Mouse (Mus musculus) embryonic facial prominence, embryonic 11.5 days (tissue): Measurements from ENCODE around the gene Hap1. TPM values are rescaled to one million over a fixed set of nuclear protein-coding genes. Genes with fewer than 3 reads are reported as not detected.
A peak's percentile ranks its signal among the peaks of the same experiment; 100 is the strongest.

Source experiments
- ATAC-seq: fragments of 200-750 bp; cut with Nextera tagmentation; replicated peaks from 2 replicates; pipeline ENCODE4 v1.8.0; 2017; ENCODE audit warnings: low read depth; ENCODE audit not compliant: insufficient number of reproducible peaks, low FRiP score, low TSS enrichment
- DNase-seq: peaks from one replicate; pipeline ENCODE4 v3.0.0-alpha.2; 2015; ENCODE audit warnings: low spot score
- H3K27ac ChIP-seq: fragments of 300-500 bp; sonication (generic); replicated peaks from 2 replicates; pipeline ENCODE4 v1.5.1; 2014; ENCODE audit warnings: mild to moderate bottlenecking, low read depth, low read length, control low read depth
- H3K27me3 ChIP-seq: fragments of 300-500 bp; sonication (generic); 2 replicates; pipeline ENCODE4 v1.6.1; 2014; ENCODE audit warnings: mild to moderate bottlenecking, low read length, moderate library complexity, mixed read lengths; ENCODE audit not compliant: control insufficient read depth, insufficient read depth
- H3K36me3 ChIP-seq: fragments of 300-500 bp; sonication (generic); replicated peaks from 2 replicates; pipeline ENCODE4 v1.6.1; 2014; ENCODE audit warnings: low read depth, mild to moderate bottlenecking, low read length, moderate library complexity, mixed read lengths; ENCODE audit not compliant: control insufficient read depth, insufficient read depth
- H3K4me1 ChIP-seq: fragments of 300-500 bp; sonication (generic); 2 replicates; pipeline ENCODE4 v1.6.1; 2014; ENCODE audit warnings: low read length, mixed read lengths; ENCODE audit not compliant: control insufficient read depth, insufficient read depth
- H3K4me2 ChIP-seq: fragments of 300-500 bp; sonication (generic); 2 replicates; pipeline ENCODE4 v1.6.1; 2014; ENCODE audit warnings: low read depth, mild to moderate bottlenecking, control low read depth, low read length, moderate library complexity
- H3K4me3 ChIP-seq: fragments of 300-500 bp; sonication (generic); 2 replicates; pipeline ENCODE4 v1.5.1; 2014; ENCODE audit warnings: low read depth, low read length, control low read depth
- H3K9ac ChIP-seq: fragments of 300-500 bp; sonication (generic); replicated peaks from 2 replicates; pipeline ENCODE4 v1.6.1; 2014; ENCODE audit warnings: mild to moderate bottlenecking, control low read depth, low read length
- H3K9me3 ChIP-seq: fragments of 300-500 bp; sonication (generic); replicated peaks from 2 replicates; pipeline ENCODE4 v1.6.1; 2016; ENCODE audit warnings: mild to moderate bottlenecking, low read length, inconsistent platforms, mixed read lengths; ENCODE audit not compliant: control insufficient read depth
- WGBS: fragments of 180-500 bp; shearing (Covaris S2); extraction: QIAGEN DNeasy Blood & Tissue Kit; methylation state at CpG from one replicate; pipeline ENCODE4 v1.1.7; 2014; 5-methylcytosine and 5-hydroxymethylcytosine counted together
- polyA plus RNA-seq: library from polyadenylated mRNA; unstranded; fragments of >200 nt; fragmentation: Nextera tagmentation; extraction: Ambion mirVana; gene quantifications from 2 replicates; pipeline ENCODE4 v1.2.1, GENCODE M21; 2014

Hap1 gene
- polyA plus RNA-seq, 1 experiment from 2014 or later, result 5.5 TPM

DNA sequence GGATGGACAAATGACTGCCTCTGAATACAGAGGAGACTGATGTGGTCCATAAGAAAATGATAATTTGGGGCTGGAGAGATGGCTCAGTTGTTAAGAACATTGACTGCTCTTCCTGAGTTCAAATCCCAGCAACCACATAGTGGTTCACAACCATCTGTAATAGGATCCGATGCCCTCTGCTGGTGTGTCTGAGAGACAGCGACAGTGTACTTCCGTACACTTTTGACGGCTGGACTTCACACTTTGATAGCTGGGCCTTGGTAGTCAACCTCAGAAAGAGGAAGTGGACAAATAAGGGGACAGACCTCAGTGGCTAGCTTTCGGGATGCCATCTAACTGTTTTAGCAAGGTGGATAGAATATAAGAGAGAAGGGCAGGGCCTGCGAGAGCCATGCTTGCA lies 4.2 kb upstream of the Hap1 start:
- H3K36me3 ChIP-seq, result no peaks in the 10 kb centered on the region
- no peak for ATAC-seq
- H3K27me3 ChIP-seq, result peaks cover 18% of the 10 kb centered on the region
- H3K27ac ChIP-seq, result no peak overlapping the region
- no peaks in the 10 kb centered on the region for H3K9me3 ChIP-seq
- H3K4me2 ChIP-seq, result no peak overlapping the region
- WGBS, result 78% methylated on average over 6 of the region's 6 CpGs
- no peak overlapping the region for H3K9ac ChIP-seq
- no peaks in the 10 kb centered on the region for H3K4me1 ChIP-seq
- no peak for DNase-seq
- H3K4me3 ChIP-seq, result no peak overlapping the region

- Histone ChIP-seq H3K4me3 (no peak overlapping the region), H3K27me3 (peaks cover 37% of the 10 kb centered on the region), H3K9me3 (no peaks in the 10 kb centered on the region), H3K27ac (no peak overlapping the region), H3K9ac (no peak overlapping the region), H3K36me3 (no peaks in the 10 kb centered on the region), H3K4me1 (no peaks in the 10 kb centered on the region; the same call in 1 of the 2 replicates), H3K4me2 (no peak overlapping the region)
- no peak for DNase-seq
- ATAC-seq, result no peak
- WGBS, result 52% methylated on average over 5 of the region's 5 CpGs
Observed at GRCm38 (mm10) chr11:100357408-100357807, 1.5 kb upstream of the Hap1 start.

GRCm38 (mm10) chr11:100356819-100357211 lies 887 bp upstream of the Hap1 start:
- DNase-seq (no peak), ATAC-seq (no peak)
- 20% methylated on average over 9 of the region's 9 CpGs for WGBS
- Histone ChIP-seq H3K27ac (no peak overlapping the region), H3K4me1 (no peaks in the 10 kb centered on the region; the same call in none of the 2 replicates), H3K4me3 (peak overlapping the region; percentile 44), H3K9ac (no peak overlapping the region; the same call in 1 of the 2 replicates), H3K36me3 (no peaks in the 10 kb centered on the region), H3K27me3 (peaks cover 37% of the 10 kb centered on the region), H3K4me2 (peak overlapping the region; percentile 82; the same call in 1 of the 2 replicates), H3K9me3 (no peaks in the 10 kb centered on the region)

- no peaks in the 10 kb centered on the region for H3K36me3 ChIP-seq
- 2% methylated on average over 54 of the region's 54 CpGs for WGBS
- no peak; the same call in 1 of the 2 replicates for ATAC-seq
- H3K9me3 ChIP-seq, result no peaks in the 10 kb centered on the region
- H3K9ac ChIP-seq, result peak overlapping the region; percentile 57
- H3K4me3 ChIP-seq, result peak overlapping the region; percentile 44
- H3K4me1 ChIP-seq, result no peaks in the 10 kb centered on the region; the same call in none of the 2 replicates
- H3K27ac ChIP-seq, result no peak overlapping the region
- DNase-seq, result peak; percentile 35
- peaks cover 37% of the 10 kb centered on the region for H3K27me3 ChIP-seq
- H3K4me2 ChIP-seq, result peak overlapping the region; percentile 82
Observed at GRCm38 (mm10) chr11:100355151-100355951, 577 bp downstream of the Hap1 start.

DNA sequence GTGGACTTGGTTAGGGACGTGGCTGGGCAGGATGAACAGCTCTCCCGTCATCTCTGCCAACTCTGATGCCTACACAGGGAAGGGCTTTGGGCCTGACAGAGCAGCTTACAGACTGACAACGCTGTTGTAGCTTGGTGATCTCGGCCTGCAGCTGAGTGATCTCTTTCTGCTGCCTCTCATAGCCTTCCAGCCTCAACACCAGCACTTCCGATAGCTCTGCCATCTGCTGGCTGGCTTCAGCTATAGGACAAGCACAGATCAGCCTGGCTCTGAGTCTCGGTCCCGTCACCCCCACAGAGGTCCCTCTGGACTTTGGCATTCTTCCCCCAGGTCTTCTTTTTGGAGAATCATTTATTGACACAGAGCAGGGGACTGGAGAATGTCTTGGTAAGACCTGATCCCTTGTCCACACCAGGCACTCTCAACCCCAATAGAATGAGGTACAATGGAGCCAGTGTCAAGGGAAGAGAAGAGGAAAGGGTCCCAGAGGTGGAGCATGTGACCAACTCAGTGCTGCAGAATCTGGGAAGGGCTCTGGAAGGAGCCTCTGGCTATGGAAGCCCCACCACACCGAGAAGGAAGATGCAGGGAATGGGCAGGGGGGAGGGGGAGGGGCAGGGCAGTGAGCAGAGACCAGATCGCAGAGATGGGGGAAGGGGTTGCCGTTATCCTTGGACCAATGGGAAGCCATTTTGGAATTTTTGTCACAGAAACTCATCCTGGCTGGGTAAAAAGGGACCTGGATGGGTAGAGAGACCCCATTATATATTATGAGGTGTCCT lies 3.7 kb downstream of the Hap1 start:
- Histone ChIP-seq H3K4me1 (no peaks in the 10 kb centered on the region; the same call in none of the 2 replicates), H3K27me3 (peaks cover 35% of the 10 kb centered on the region), H3K36me3 (no peaks in the 10 kb centered on the region), H3K27ac (no peak overlapping the region), H3K4me2 (no peak overlapping the region), H3K9me3 (no peaks in the 10 kb centered on the region), H3K4me3 (no peak overlapping the region), H3K9ac (no peak overlapping the region)
- ATAC-seq (no peak), DNase-seq (peak; percentile 36)
- 28% methylated on average over 10 of the region's 10 CpGs for WGBS

DNA sequence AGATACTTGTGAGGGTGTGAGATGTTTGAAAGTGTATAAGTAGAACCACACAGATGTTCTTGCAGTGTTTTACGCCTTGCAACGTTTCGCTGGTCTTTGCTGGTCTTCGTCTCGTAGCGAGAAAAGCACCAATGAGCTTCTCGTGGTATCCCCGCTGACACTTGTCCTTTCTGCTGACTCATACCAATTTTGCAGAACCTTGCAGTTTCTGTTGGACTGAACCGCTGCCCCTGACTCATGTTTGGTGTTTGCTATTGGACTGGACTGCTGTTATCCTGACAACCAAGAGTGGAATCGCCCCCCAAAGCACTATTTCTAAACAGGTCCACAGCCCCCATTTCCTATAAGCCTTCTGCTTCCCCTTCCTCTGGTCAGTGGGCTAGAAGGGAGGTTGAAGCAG lies 11.7 kb downstream of the Hap1 start:
- Histone ChIP-seq H3K9me3 (no peaks in the 10 kb centered on the region), H3K4me2 (no peak overlapping the region), H3K27me3 (no peaks in the 10 kb centered on the region), H3K4me1 (no peaks in the 10 kb centered on the region), H3K27ac (no peak overlapping the region), H3K9ac (no peak overlapping the region), H3K36me3 (no peaks in the 10 kb centered on the region), H3K4me3 (no peak overlapping the region)
- no peak for DNase-seq
- no peak for ATAC-seq
- 92% methylated on average over 10 of the region's 10 CpGs for WGBS

- DNase-seq (peak; percentile 66), ATAC-seq (no peak)
- Histone ChIP-seq H3K27ac (no peak overlapping the region), H3K27me3 (no peaks in the 10 kb centered on the region), H3K9me3 (no peaks in the 10 kb centered on the region), H3K4me3 (no peak overlapping the region), H3K36me3 (no peaks in the 10 kb centered on the region), H3K9ac (no peak overlapping the region), H3K4me1 (no peaks in the 10 kb centered on the region), H3K4me2 (no peak overlapping the region)
- WGBS, result 73% methylated on average over 3 of the region's 3 CpGs
Observed at GRCm38 (mm10) chr11:100335731-100336130, 20.2 kb downstream of the Hap1 start.
